Mouse (Mus musculus) embryonic facial prominence, embryonic 13.5 days (tissue): ENCODE data around the gene Hmgn1. TPM values are rescaled to one million over a fixed set of nuclear protein-coding genes. Genes with fewer than 3 reads are reported as not detected.
"Not testable (repeated sequence)": the region's sequence is repeated elsewhere in the genome, so short reads cannot be mapped to it uniquely, and the experiment has no call there.

Experiments
- ATAC-seq: fragments of 200-750 bp; cut with Nextera tagmentation; 2 replicates; pipeline ENCODE4 v1.8.0; 2017; ENCODE audit warnings: low read depth; ENCODE audit not compliant: insufficient number of reproducible peaks, insufficient read depth, low FRiP score, low TSS enrichment
- H3K27ac ChIP-seq: fragments of 300-500 bp; sonication (generic); 2 replicates; pipeline ENCODE4 v1.5.1; 2015; ENCODE audit warnings: moderate library complexity, mild to moderate bottlenecking, inconsistent platforms
- H3K27me3 ChIP-seq: fragments of 300-500 bp; sonication (generic); 2 replicates; pipeline ENCODE4 v1.6.1; 2015; ENCODE audit warnings: mild to moderate bottlenecking, inconsistent platforms
- H3K36me3 ChIP-seq: fragments of 300-500 bp; sonication (generic); 2 replicates; pipeline ENCODE4 v1.6.1; 2015; ENCODE audit warnings: mild to moderate bottlenecking, inconsistent platforms
- H3K4me1 ChIP-seq: fragments of 300-500 bp; sonication (generic); 2 replicates; pipeline ENCODE4 v1.6.1; 2015; ENCODE audit warnings: inconsistent platforms
- H3K4me2 ChIP-seq: fragments of 300-500 bp; sonication (generic); 2 replicates; pipeline ENCODE4 v1.6.1; 2015; ENCODE audit warnings: moderate library complexity, mild to moderate bottlenecking, inconsistent platforms
- H3K4me3 ChIP-seq: fragments of 300-500 bp; sonication (generic); 2 replicates; pipeline ENCODE4 v1.5.1; 2015; ENCODE audit warnings: mild to moderate bottlenecking, inconsistent platforms
- H3K9ac ChIP-seq: fragments of 300-500 bp; sonication (generic); 2 replicates; pipeline ENCODE4 v1.6.1; 2015; ENCODE audit warnings: mild to moderate bottlenecking, inconsistent platforms
- H3K9me3 ChIP-seq: fragments of 300-500 bp; sonication (generic); 2 replicates; pipeline ENCODE4 v1.6.1; 2016; ENCODE audit warnings: inconsistent platforms
- WGBS: fragments of 180-500 bp; shearing (Covaris S2); methylation state at CpG from one replicate; pipeline ENCODE4 v1.1.7; 2015; ENCODE audit warnings: mixed read lengths; 5-methylcytosine and 5-hydroxymethylcytosine counted together
- polyA plus RNA-seq: library from polyadenylated mRNA; unstranded; fragments of >200 nt; fragmentation: Nextera tagmentation; extraction: Ambion mirVana; gene quantifications from 2 replicates; pipeline ENCODE4 v1.2.1, GENCODE M21; 2015

The Hmgn1 gene
- polyA plus RNA-seq, 1 experiment from 2014 or later, result 768 TPM

GRCm38 (mm10) chr16:96120022-96120623 lies 7.4 kb downstream of the Hmgn1 start:
- H3K9me3 ChIP-seq, result no peaks in the 10 kb centered on the region
- WGBS, result 71% methylated on average over 4 of the region's 4 CpGs
- no peak overlapping the region for H3K9ac ChIP-seq
- no peaks in the 10 kb centered on the region for H3K27me3 ChIP-seq
- peaks cover 12% of the 10 kb centered on the region for H3K4me1 ChIP-seq
- H3K27ac ChIP-seq, result no peak overlapping the region
- ATAC-seq, result no peak
- no peak overlapping the region for H3K4me3 ChIP-seq
- no peak overlapping the region for H3K4me2 ChIP-seq
- peaks cover 45% of the 10 kb centered on the region for H3K36me3 ChIP-seq

- Histone ChIP-seq H3K27ac (no peak overlapping the region), H3K4me3 (no peak overlapping the region), H3K27me3 (no peaks in the 10 kb centered on the region), H3K4me2 (no peak overlapping the region), H3K9ac (no peak overlapping the region), H3K4me1 (peaks cover 3% of the 10 kb centered on the region; the same call in 1 of the 2 replicates), H3K9me3 (no peaks in the 10 kb centered on the region), H3K36me3 (no peaks in the 10 kb centered on the region; the same call in 1 of the 2 replicates)
- no peak for ATAC-seq
- WGBS, result 45% methylated on average over 4 of the region's 4 CpGs
Measured at GRCm38 (mm10) chr16:96114729-96115128, 12.8 kb downstream of the Hmgn1 start.

- H3K4me1 ChIP-seq, result peaks cover 3% of the 10 kb centered on the region; the same call in 1 of the 2 replicates
- H3K27me3 ChIP-seq, result no peaks in the 10 kb centered on the region
- ATAC-seq, result no peak
- no peak overlapping the region for H3K4me3 ChIP-seq
- H3K36me3 ChIP-seq, result no peaks in the 10 kb centered on the region
- no peaks in the 10 kb centered on the region for H3K9me3 ChIP-seq
- no peak overlapping the region for H3K9ac ChIP-seq
- H3K27ac ChIP-seq, result no peak overlapping the region
- 54% methylated on average over 2 of the region's 2 CpGs for WGBS
- no peak overlapping the region for H3K4me2 ChIP-seq
Measured at GRCm38 (mm10) chr16:96112769-96113168, 14.8 kb downstream of the Hmgn1 start.

DNA sequence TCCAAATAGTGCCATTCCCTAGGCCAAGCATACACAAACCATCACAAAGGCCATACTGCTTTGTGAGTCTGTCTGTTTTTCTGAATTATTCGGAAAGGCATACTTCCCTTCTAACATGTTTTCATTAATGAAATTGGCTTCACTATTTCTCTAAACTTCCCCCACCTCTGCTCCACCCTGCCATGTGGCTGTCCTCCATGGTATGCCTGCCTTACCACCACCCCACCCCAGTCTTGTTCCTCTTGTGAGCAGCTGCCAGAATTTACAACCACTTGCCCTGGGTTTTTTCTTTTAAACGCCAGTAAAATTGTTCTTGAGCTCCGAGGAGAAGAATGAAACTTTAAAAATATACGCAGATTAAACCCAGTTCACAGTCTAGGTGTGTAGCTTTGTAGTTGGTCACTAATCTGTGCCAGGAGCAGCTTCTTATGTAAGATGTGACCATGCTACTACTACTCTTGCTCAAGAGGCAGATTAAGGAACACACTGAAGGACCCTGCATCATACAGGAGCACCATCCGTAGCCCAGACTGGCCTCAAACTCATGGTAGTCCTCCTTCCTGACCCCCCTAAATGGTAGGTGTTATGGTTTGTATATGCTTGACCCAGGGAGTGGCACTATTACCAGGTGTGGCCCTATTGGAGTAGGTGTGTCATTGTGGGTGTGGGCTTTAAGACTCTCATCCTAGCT lies 16.7 kb downstream of the Hmgn1 start:
- Histone ChIP-seq H3K27ac (no peak overlapping the region), H3K27me3 (no peaks in the 10 kb centered on the region), H3K9ac (no peak overlapping the region), H3K36me3 (no peaks in the 10 kb centered on the region), H3K4me2 (no peak overlapping the region), H3K4me3 (no peak overlapping the region), H3K9me3 (no peaks in the 10 kb centered on the region), H3K4me1 (peaks cover 3% of the 10 kb centered on the region; the same call in 1 of the 2 replicates)
- no peak for ATAC-seq
- 84% methylated on average over 5 of the region's 5 CpGs for WGBS

DNA sequence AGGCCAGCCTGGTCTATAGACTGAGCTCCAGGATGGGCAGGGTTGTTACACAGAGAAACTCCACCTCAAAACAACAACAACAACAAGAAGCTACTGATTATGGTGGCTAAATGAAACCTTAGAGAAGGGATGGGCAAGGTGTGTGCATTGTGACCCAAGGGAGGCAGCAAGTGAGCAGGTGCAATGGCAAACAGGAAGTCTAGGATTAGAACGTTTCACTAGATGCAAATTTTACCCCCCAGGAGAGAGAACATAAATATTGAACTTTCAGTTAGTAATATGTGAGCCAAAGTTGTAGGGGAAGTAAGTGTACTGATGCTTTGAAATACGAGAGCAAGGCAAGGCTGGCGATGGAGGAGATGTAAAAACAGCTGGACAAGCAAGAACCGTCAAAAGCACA lies 17.9 kb downstream of the Hmgn1 start:
- H3K27me3 ChIP-seq, result no peaks in the 10 kb centered on the region
- H3K4me3 ChIP-seq, result no peak overlapping the region
- no peak overlapping the region for H3K27ac ChIP-seq
- peaks cover 3% of the 10 kb centered on the region; the same call in 1 of the 2 replicates for H3K4me1 ChIP-seq
- 48% methylated on average over 4 of the region's 4 CpGs for WGBS
- H3K9ac ChIP-seq, result no peak overlapping the region
- no peaks in the 10 kb centered on the region for H3K36me3 ChIP-seq
- no peak overlapping the region for H3K4me2 ChIP-seq
- ATAC-seq, result no peak
- H3K9me3 ChIP-seq, result no peaks in the 10 kb centered on the region

DNA sequence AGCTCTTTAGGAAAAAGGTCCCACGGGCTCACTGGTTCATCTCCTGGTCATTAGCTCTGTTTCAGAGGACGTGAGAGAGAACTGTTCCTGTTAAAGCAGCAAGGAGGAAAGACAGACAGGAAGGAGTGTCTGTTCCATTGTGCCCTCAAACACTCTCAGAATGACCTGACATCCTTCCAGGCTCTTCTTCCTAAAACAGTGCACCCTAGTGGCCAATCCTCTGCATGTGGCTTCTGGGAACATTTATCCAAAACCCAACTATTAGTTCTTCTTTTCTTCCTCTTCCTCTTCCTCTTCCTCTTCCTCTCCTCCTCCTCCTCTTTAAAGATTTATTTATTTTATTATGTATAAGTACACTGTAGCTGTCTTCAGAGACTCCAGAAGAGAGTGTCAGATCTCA lies 24.5 kb downstream of the Hmgn1 start:
- Histone ChIP-seq H3K9ac (no peak overlapping the region), H3K4me3 (no peak overlapping the region), H3K9me3 (no peaks in the 10 kb centered on the region), H3K27ac (no peak overlapping the region), H3K27me3 (no peaks in the 10 kb centered on the region), H3K4me1 (no peaks in the 10 kb centered on the region), H3K4me2 (no peak overlapping the region), H3K36me3 (no peaks in the 10 kb centered on the region)
- 42% methylated on average over 2 of the region's 2 CpGs for WGBS
- no peak for ATAC-seq

GRCm38 (mm10) chr16:96097811-96098210 lies 29.7 kb downstream of the Hmgn1 start:
- not testable (repeated sequence) for ATAC-seq, H3K27me3 ChIP-seq, H3K9me3 ChIP-seq, H3K4me1 ChIP-seq, H3K27ac ChIP-seq, H3K36me3 ChIP-seq, H3K9ac ChIP-seq, H3K4me2 ChIP-seq, H3K4me3 ChIP-seq

DNA sequence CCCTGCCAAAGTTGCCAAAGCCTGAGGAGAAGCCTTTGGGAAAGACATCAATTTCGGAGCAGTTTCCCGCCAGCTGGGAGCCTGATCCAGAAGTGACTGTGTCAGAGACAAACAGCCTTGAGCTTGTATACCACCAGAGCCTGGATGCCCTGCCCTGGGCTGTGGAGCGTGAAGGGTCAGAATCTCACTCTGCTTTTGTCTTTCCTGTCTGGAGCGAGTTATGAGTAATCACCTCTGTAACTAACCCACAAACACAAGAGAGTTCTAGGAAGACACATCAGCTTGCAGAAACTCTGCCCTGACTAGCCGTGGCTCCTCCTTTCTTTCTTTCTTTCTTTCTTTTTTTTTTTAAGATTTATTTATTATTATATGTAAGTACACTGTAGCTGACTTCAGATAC lies 31.6 kb downstream of the Hmgn1 start:
- Histone ChIP-seq H3K9me3 (no peaks in the 10 kb centered on the region), H3K9ac (no peak overlapping the region), H3K4me2 (no peak overlapping the region), H3K27me3 (no peaks in the 10 kb centered on the region), H3K27ac (no peak overlapping the region), H3K36me3 (no peaks in the 10 kb centered on the region), H3K4me1 (peaks cover 4% of the 10 kb centered on the region), H3K4me3 (no peak overlapping the region)
- 86% methylated on average over 5 of the region's 5 CpGs for whole genome bisulfite sequencing
- ATAC-seq, result no peak

DNA sequence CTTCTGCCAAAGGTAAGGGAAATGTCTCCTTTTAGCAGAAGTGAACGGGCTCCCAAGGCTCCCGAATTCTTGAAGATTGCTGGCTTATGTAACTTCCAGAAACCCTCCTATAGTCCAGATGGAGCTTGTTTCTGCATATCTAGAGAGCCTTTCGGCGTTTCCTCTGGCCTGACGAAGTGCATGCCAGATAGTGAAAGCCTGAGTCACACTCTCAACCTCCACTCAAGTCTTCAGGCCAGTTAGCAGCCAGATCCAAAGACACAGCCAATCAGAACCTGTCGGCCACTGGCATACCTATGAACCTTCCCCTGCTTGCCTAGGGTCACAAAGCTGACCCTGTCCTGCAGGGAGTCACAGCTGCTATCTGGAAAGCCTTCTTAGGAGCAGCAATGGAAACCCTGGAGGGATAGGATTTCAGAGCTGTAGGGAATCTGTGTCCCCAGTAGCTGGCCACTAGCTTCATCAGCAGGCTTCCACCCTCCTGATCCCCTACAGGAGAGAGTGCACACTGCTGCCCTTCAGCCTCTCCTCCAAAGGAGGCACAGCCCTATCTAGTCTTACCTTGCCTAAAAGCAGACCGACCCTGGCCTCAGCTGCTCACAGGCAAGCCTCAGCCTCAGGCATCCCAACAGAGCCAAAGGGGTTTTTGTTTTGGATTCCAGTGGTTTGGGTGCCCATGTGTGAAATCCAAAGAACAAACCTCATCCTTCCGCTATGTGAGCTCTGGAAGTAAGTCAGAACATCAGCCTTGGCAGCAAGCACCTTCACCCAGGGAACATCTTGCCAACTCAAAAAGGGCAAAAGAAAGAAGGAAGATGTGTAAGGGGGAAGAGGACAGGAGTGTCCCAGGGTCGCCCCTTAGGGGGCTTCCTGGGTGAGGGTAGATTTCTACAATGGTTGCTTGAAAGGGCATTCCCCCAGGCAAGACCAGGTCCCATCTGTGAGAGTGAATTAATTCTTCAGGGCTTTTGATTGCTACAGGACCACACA lies 35.7 kb downstream of the Hmgn1 start:
- WGBS, result 56% methylated on average over 9 of the region's 9 CpGs
- Histone ChIP-seq H3K27ac (no peak overlapping the region), H3K27me3 (no peaks in the 10 kb centered on the region), H3K4me3 (no peak overlapping the region), H3K4me1 (peaks cover 4% of the 10 kb centered on the region), H3K9ac (no peak overlapping the region), H3K4me2 (no peak overlapping the region), H3K36me3 (no peaks in the 10 kb centered on the region), H3K9me3 (no peaks in the 10 kb centered on the region)
- ATAC-seq, result no peak

- 46% methylated on average over 5 of the region's 5 CpGs for WGBS
- no peak for ATAC-seq
Measured at GRCm38 (mm10) chr16:96088120-96088519, 39.4 kb downstream of the Hmgn1 start.

GRCm38 (mm10) chr16:96087436-96087835 lies 40.1 kb downstream of the Hmgn1 start:
- WGBS, result 77% methylated on average over 4 of the region's 4 CpGs

More at GRCm38 (mm10) chr16:96088120-96088519, 39.4 kb downstream of the Hmgn1 start:
- H3K36me3 ChIP-seq, result no peaks in the 10 kb centered on the region
- peaks cover 13% of the 10 kb centered on the region for H3K4me1 ChIP-seq
- H3K27me3 ChIP-seq, result no peaks in the 10 kb centered on the region
- no peak overlapping the region for H3K4me2 ChIP-seq
- H3K9ac ChIP-seq, result no peak overlapping the region
- no peak overlapping the region for H3K27ac ChIP-seq
- no peak overlapping the region for H3K4me3 ChIP-seq
- H3K9me3 ChIP-seq, result no peaks in the 10 kb centered on the region

More at GRCm38 (mm10) chr16:96087436-96087835, 40.1 kb downstream of the Hmgn1 start:
- ATAC-seq, result no peak
- no peaks in the 10 kb centered on the region for H3K36me3 ChIP-seq
- no peaks in the 10 kb centered on the region for H3K9me3 ChIP-seq
- H3K4me3 ChIP-seq, result no peak overlapping the region
- H3K4me1 ChIP-seq, result peaks cover 15% of the 10 kb centered on the region
- H3K9ac ChIP-seq, result no peak overlapping the region
- no peak overlapping the region for H3K27ac ChIP-seq
- H3K27me3 ChIP-seq, result no peaks in the 10 kb centered on the region
- no peak overlapping the region for H3K4me2 ChIP-seq
